Mouse (Mus musculus) midbrain, postnatal 0 days (tissue): ENCODE data around the gene Coq8a. TPM values are rescaled to one million over a fixed set of nuclear protein-coding genes. Genes with fewer than 3 reads are reported as not detected.

Experiments
- ATAC-seq: fragments of 200-750 bp; cut with Nextera tagmentation; 2 replicates; pipeline ENCODE4 v1.8.0; 2017; ENCODE audit warnings: moderate number of reproducible peaks, mild to moderate bottlenecking, moderate TSS enrichment, moderate library complexity; ENCODE audit not compliant: low FRiP score
- DNase-seq: peaks from one replicate; pipeline ENCODE4 v3.0.0-alpha.2; 2015; ENCODE audit warnings: low spot score
- H3K27ac ChIP-seq: fragments of 300-500 bp; sonication (generic); 2 replicates; pipeline ENCODE4 v1.5.1; 2014; ENCODE audit warnings: low read depth, mild to moderate bottlenecking, low read length, mixed read lengths
- H3K27me3 ChIP-seq: fragments of 300-500 bp; sonication (generic); 2 replicates; pipeline ENCODE4 v1.6.1; 2014; ENCODE audit warnings: low read length, control low read depth, mixed read lengths; ENCODE audit not compliant: insufficient read depth
- H3K36me3 ChIP-seq: fragments of 300-500 bp; sonication (generic); 2 replicates; pipeline ENCODE4 v1.6.1; 2014; ENCODE audit warnings: low read length, control low read depth, mixed read lengths; ENCODE audit not compliant: insufficient read depth
- H3K4me1 ChIP-seq: fragments of 300-500 bp; sonication (generic); 2 replicates; pipeline ENCODE4 v1.6.1; 2014; ENCODE audit warnings: mild to moderate bottlenecking, control low read depth, antibody characterized with exemption, low read length, mixed read lengths; ENCODE audit not compliant: insufficient read depth
- H3K4me2 ChIP-seq: fragments of 300-500 bp; sonication (generic); 2 replicates; pipeline ENCODE4 v1.6.1; 2014; ENCODE audit warnings: low read depth, mild to moderate bottlenecking, low read length, mixed read lengths; ENCODE audit not compliant: poor library complexity, severe bottlenecking
- H3K4me3 ChIP-seq: fragments of 300-500 bp; sonication (generic); 2 replicates; pipeline ENCODE4 v1.5.1; 2014; ENCODE audit warnings: low read depth, mild to moderate bottlenecking, low read length, moderate library complexity
- H3K9ac ChIP-seq: fragments of 300-500 bp; sonication (generic); replicated peaks from 2 replicates; pipeline ENCODE4 v1.6.1; 2014; ENCODE audit warnings: mild to moderate bottlenecking, low read length, moderate library complexity, mixed read lengths; ENCODE audit not compliant: poor library complexity, severe bottlenecking
- H3K9me3 ChIP-seq: fragments of 300-500 bp; sonication (generic); 2 replicates; pipeline ENCODE4 v1.6.1; 2016; ENCODE audit warnings: low read length, control low read depth
- CTCF ChIP-seq: IDR thresholded peaks from 2 replicates; pipeline ENCODE4 v1.5.1; 2016; ENCODE audit warnings: antibody characterized with exemption, mild to moderate bottlenecking
- WGBS: fragments of 180-500 bp; shearing (Covaris S2); extraction: QIAGEN DNeasy Blood & Tissue Kit; methylation state at CpG from one replicate; pipeline ENCODE4 v1.1.7; 2014; 5-methylcytosine and 5-hydroxymethylcytosine counted together
- polyA plus RNA-seq: library from polyadenylated mRNA; unstranded; fragments of >200 nt; fragmentation: Nextera tagmentation; extraction: Ambion mirVana; gene quantifications from 2 replicates; pipeline ENCODE4 v1.2.1, GENCODE M21; 2015
- total RNA-seq: library from RNA; depleted of rRNA; stranded (reverse); fragments of >200 nt; gene quantifications from 2 replicates; pipeline ENCODE4 v1.2.3, GENCODE M21; 2014

Gene Coq8a
- total and polyA plus RNA-seq, 2 experiments from 2014 or later, result 7.2 to 8.3 TPM

DNA sequence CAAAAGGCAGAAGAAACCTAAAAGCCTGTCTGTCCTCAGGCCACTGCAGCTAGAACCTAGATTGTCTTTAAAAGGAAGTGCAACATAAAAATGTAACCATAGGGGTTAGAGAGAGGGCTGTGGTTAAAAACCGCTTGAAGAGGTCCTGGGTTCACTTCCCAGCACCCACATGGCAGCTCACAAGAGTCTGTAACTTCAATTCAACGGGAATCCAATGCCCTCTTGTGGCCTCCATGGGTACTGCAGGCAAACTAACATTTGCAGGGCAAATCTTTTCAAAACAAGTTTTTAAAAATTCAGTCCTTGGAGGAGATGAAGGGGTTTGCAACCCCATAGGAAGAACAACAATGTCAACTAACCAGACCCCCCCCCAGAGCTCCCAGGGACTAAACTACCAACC, 31.2 kb upstream of the Coq8a start:
- H3K4me1 ChIP-seq, result no peaks in the 10 kb centered on the region
- no peak overlapping the region for H3K4me3 ChIP-seq
- no peaks in the 10 kb centered on the region for H3K9me3 ChIP-seq
- 24% methylated on average over 2 of the region's 2 CpGs for WGBS
- TF ChIP-seq CTCF, result peak; percentile 71
- H3K27me3 ChIP-seq, result no peaks in the 10 kb centered on the region
- ATAC-seq, result no peak
- no peak overlapping the region for H3K9ac ChIP-seq
- no peak overlapping the region for H3K4me2 ChIP-seq
- no peak overlapping the region for H3K27ac ChIP-seq
- DNase-seq, result no peak
- peaks cover 18% of the 10 kb centered on the region for H3K36me3 ChIP-seq

DNA sequence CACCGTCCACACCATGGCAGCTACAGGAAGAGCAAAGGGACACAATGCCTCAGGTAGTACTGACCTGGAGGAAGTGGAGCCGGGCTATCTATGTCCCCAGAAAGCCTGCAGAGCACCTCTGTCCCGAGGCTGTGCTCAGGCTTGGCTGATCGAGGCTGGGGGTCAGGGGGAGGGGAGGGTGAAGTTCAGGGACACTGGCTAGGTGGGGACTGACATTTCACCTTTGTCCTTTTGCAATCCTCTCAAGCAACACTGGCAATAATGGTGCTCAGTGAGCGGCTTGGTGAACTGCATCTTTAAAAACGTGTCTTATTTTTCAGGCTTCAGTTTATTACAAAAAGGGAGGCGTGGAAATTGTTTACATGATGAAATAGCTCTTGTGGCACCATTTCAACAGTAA, 30.5 kb upstream of the Coq8a start:
- H3K36me3 ChIP-seq, result peaks cover 18% of the 10 kb centered on the region
- ATAC-seq (no peak), DNase-seq (no peak)
- no peak for TF ChIP-seq CTCF
- no peak overlapping the region for H3K4me3 ChIP-seq
- H3K4me2 ChIP-seq, result no peak overlapping the region
- 88% methylated on average over 7 of the region's 7 CpGs for WGBS
- no peaks in the 10 kb centered on the region for H3K4me1 ChIP-seq
- H3K27me3 ChIP-seq, result no peaks in the 10 kb centered on the region
- H3K9me3 ChIP-seq, result no peaks in the 10 kb centered on the region
- no peak overlapping the region for H3K9ac ChIP-seq
- no peak overlapping the region for H3K27ac ChIP-seq

DNA sequence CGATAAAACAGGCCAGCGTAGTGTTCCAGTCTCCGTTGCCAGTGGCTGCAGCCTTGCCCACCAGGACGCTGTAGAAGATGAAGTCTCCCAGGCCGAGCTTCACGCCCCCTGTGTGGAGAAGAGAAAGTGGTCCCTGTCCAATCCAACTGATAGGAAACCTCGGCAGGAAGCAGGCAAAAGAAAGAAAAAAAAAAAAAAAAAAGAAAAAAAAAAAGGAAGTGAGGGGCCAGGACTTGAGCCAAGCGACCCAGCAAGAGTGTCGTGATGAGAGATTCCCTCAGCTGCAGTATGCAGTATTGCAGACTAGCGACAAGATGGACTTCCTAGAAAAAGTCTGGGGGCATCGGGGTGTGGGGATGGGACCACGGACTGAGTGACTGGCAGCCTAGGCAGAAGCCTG, 29.5 kb upstream of the Coq8a start:
- Histone ChIP-seq H3K36me3 (peaks cover 16% of the 10 kb centered on the region), H3K4me3 (no peak overlapping the region), H3K27ac (no peak overlapping the region), H3K9ac (no peak overlapping the region), H3K4me1 (no peaks in the 10 kb centered on the region), H3K27me3 (no peaks in the 10 kb centered on the region), H3K4me2 (no peak overlapping the region), H3K9me3 (no peaks in the 10 kb centered on the region)
- TF ChIP-seq CTCF, result no peak
- DNase-seq (no peak), ATAC-seq (no peak)
- 89% methylated on average over 12 of the region's 12 CpGs for WGBS

DNA sequence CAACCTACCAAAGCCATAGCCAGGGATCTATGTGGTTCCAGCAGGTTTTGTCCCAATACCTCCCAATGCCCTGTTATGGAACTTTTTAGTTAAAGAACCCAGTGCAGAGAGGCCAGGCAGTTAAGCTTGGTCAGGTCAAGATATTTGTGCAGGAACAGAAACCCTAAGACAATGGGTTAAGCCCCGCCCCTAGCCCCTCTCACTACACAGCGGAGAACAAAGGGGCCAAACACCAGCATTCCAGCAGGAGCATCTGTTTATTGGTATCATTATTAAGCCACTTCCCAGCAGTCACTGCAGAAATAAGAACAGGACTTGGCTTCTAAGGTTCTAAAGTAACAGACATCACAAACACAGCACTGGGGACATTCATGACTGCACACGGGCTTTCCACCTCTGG, 27.4 kb upstream of the Coq8a start:
- ATAC-seq (no peak), DNase-seq (no peak)
- Histone ChIP-seq H3K27ac (0 out of 2 replicates have a peak overlapping the region, but pooled peaks have one; percentile 60), H3K9ac (no peak overlapping the region), H3K4me2 (no peak overlapping the region), H3K4me1 (no peaks in the 10 kb centered on the region), H3K27me3 (no peaks in the 10 kb centered on the region), H3K9me3 (no peaks in the 10 kb centered on the region), H3K4me3 (no peak overlapping the region), H3K36me3 (peaks cover 16% of the 10 kb centered on the region)
- 78% methylated on average over 3 of the region's 3 CpGs for WGBS
- TF ChIP-seq CTCF, result no peak

DNA sequence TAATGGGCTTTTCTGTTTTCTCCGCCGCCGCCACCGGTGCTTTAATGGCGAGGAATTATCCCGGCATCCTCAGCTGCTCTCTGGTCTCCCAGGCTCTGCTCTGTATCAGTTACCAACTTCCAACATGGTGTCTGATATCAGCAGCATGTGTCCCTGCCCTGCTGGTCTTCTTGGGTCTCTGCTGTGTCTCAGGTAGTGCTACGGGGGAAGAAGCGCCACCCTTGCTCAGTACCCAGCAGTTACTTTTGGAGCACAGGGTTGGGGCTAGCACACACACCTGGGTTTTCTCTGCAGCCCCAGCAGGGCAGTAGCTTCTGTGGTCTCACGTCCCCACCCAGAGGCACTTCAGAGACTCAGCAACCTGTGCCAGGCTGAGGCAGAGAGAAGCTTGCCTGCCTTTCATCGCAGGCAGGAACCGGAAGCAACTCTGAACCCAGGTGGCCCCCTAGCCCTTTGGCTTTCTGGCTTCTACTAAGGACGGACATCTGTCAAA, 26.9 kb upstream of the Coq8a start:
- Histone ChIP-seq H3K4me1 (no peaks in the 10 kb centered on the region), H3K27ac (peak overlapping the region; percentile 60; the same call in 1 of the 2 replicates), H3K4me2 (peak overlapping the region; percentile 71), H3K27me3 (no peaks in the 10 kb centered on the region), H3K4me3 (peak overlapping the region; percentile 36), H3K9me3 (no peaks in the 10 kb centered on the region), H3K36me3 (peaks cover 16% of the 10 kb centered on the region), H3K9ac (0 out of 2 replicates have a peak overlapping the region, but pooled peaks have one; percentile 19)
- DNase-seq (peak; percentile 32), ATAC-seq (peak; percentile 66)
- WGBS, result 12% methylated on average over 12 of the region's 12 CpGs
- peak; percentile 41 for TF ChIP-seq CTCF

DNA sequence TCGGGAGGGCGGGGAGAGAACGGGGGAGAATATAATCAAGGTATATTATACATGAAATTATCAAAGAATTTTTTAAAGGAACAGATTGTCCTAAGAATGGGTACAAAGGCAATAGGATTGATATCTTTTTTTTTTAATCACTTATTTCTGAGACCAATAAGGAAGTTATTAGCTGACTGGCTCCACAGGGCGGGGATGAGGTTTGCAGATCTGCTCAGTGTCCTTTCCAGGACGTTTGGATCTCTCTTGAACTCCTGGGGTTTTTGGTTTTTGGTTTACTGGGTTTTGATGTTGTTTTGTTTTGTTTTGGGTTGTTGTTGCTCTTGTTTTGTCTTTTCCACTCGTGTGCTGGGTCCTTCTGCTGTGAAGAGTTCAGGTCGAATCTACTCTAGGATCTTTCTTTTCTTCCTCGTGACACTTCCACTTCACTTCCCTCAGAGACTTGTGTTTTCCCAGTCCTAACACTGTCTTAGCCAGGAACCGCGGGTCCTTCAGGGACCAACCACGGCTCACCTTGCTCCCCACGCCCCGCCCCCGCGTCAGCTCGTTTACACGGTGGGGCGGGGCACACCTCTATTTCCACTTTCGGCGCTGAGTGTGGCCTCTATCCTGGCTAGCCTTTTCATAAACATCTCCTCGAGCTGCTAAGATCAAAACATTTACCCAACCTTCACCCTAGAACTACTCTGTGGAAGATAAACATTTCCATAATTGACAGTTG, 26.3 kb upstream of the Coq8a start:
- Histone ChIP-seq H3K27ac (peak overlapping the region; percentile 60; the same call in 1 of the 2 replicates), H3K36me3 (peaks cover 16% of the 10 kb centered on the region), H3K9ac (0 out of 2 replicates have a peak overlapping the region, but pooled peaks have one; percentile 19), H3K4me3 (peak overlapping the region; percentile 36), H3K27me3 (no peaks in the 10 kb centered on the region), H3K4me2 (peak overlapping the region; percentile 71), H3K9me3 (no peaks in the 10 kb centered on the region), H3K4me1 (no peaks in the 10 kb centered on the region)
- DNase-seq (peak; percentile 62), ATAC-seq (peak; percentile 72; the same call in 1 of the 2 replicates)
- 15% methylated on average over 21 of the region's 21 CpGs for WGBS
- no peak for TF ChIP-seq CTCF
